Mouse (Mus musculus) limb, embryonic 10.5 days (tissue): ENCODE results near the gene Ncapd2. TPM values are rescaled to one million over a fixed set of nuclear protein-coding genes. Genes with fewer than 3 reads are reported as not detected.

Source experiments
- DNase-seq: peaks from one replicate; pipeline ENCODE4 v3.0.0-alpha.2; 2017; ENCODE audit warnings: low spot score
- H3K27ac ChIP-seq: fragments of 300-500 bp; sonication (generic); 2 replicates; pipeline ENCODE4 v1.5.1; 2016; ENCODE audit warnings: mild to moderate bottlenecking
- H3K27me3 ChIP-seq: fragments of 300-500 bp; sonication (generic); 2 replicates; pipeline ENCODE4 v1.6.1; 2016; ENCODE audit warnings: low read depth, mild to moderate bottlenecking; ENCODE audit not compliant: poor library complexity, severe bottlenecking
- H3K36me3 ChIP-seq: fragments of 300-500 bp; sonication (generic); 2 replicates; pipeline ENCODE4 v1.6.1; 2016; ENCODE audit warnings: mild to moderate bottlenecking, moderate library complexity
- H3K4me1 ChIP-seq: fragments of 300-500 bp; sonication (generic); 2 replicates; pipeline ENCODE4 v1.6.1; 2016
- H3K4me3 ChIP-seq: fragments of 300-500 bp; sonication (generic); 2 replicates; pipeline ENCODE4 v1.5.1; 2016; ENCODE audit warnings: mild to moderate bottlenecking, moderate library complexity
- H3K9me3 ChIP-seq: fragments of 300-500 bp; sonication (generic); replicated peaks from 2 replicates; pipeline ENCODE4 v1.6.1; 2016; ENCODE audit warnings: mild to moderate bottlenecking
- WGBS: fragments of 180-500 bp; shearing (Covaris S2); methylation state at CpG from one replicate; pipeline ENCODE4 v1.1.7; 2016; 5-methylcytosine and 5-hydroxymethylcytosine counted together
- polyA plus RNA-seq: library from polyadenylated mRNA; unstranded; fragments of >200 nt; fragmentation: Nextera tagmentation; extraction: Ambion mirVana; gene quantifications from 2 replicates; pipeline ENCODE4 v1.2.1, GENCODE M21; 2016

Gene Ncapd2
- polyA plus RNA-seq, 1 experiment from 2014 or later: 285 TPM

DNA sequence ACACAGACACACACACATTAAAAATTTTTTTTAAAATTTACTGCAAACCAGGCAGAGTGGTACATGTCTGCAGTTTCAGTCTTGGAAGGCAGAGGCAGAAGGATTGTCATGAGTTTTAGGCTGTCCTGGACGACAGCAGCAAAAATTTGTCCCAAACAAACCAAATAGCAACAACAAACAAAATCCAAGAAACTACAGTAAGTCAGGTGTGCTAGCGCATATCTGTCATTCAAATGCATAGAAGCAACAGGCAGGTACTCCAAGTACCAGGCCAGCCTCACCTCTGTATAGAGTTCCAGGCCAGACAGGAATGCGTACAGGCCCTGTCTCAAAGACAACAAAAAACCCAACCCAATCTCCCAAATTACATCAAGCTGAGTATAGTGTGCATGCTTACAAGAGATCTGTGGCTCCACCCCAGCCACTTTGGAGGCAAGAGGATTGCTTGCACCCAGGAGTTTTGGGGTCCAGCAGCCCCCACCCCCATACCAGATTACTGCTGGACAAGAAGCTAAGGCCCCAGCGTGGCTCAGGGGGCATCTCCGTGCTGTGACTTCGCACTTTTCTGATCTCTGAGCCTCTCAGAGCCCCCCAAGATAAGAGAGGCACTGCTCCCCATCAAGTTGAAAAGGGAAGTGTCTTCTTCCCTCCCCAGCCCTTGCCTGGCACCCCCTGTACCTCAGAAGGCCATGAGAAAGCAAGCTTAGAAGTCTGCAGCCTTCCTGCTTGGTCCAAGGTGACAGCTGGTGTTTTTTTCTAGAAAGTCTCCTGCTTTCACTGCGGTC is 31.5 kb downstream of the Ncapd2 start:
- no peaks in the 10 kb centered on the region for H3K27me3 ChIP-seq
- DNase-seq: no peak
- H3K27ac ChIP-seq: no peak overlapping the region
- WGBS: 88% methylated on average over 7 of the region's 7 CpGs
- peaks cover 29% of the 10 kb centered on the region for H3K4me1 ChIP-seq
- peaks cover 95% of the 10 kb centered on the region for H3K36me3 ChIP-seq
- no peaks in the 10 kb centered on the region for H3K9me3 ChIP-seq
- no peak overlapping the region for H3K4me3 ChIP-seq

DNA sequence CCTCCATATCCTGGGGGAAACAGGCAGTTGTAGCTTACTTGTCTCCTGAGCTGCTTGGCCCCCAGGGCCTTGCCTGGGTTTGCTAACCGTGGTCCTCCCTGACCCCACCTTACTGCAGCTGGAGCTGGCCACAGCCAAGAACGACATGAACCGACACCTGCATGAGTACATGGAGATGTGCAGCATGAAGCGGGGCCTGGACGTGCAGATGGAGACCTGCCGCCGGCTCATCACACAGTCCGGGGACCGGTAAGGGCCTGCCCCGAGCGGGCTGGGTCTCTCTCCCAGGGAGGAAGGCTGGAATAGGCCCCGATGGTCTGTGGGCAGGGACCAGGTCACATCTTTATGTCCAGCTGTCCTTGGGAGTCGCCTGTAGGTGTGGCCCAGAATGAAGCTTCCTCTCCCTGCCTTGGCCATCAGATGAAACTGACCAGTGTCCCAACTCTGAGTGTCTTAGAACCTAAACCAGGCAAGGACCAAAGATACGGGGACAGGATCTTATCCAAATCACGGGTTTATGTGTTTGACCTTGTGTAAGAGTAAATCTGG is 32.5 kb downstream of the Ncapd2 start:
- H3K36me3 ChIP-seq: peaks cover 90% of the 10 kb centered on the region
- no peak overlapping the region for H3K27ac ChIP-seq
- WGBS: 93% methylated on average over 15 of the region's 15 CpGs
- no peaks in the 10 kb centered on the region for H3K27me3 ChIP-seq
- DNase-seq: no peak
- no peak overlapping the region for H3K4me3 ChIP-seq
- H3K4me1 ChIP-seq: peaks cover 27% of the 10 kb centered on the region
- no peaks in the 10 kb centered on the region for H3K9me3 ChIP-seq

DNA sequence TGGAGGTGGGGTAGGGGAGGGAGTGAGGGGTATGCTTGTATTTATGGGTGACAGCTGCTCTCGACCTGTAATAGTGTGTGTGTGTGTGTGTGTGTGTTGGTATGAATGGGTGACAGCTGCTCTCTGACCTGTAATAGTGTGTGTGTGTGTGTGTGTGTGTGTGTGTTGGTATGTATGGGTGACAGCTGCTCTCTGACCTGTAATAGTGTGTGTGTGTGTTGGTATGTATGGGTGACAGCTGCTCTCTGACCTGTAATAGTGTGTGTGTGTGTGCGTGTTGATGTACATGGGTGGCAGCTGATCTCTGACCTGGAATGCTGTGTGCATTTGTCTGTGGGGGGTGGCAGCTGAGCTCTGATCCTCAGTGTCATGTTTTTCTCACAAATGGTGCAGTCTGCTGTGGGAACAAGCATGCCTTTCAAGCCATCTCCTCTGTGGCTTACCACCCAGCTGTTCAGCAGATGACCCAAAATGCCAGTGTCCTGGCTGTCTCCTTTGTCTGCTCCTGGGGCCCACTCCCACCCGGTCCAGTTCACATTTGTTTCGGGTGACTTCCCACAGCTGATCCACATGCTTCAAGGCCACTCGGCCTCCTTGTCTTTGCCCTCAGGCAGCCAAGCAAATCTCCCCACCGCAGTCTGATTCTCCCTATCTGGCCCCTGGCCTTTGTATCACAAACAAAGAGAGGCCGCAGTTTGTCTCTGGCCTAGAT is 34.4 kb downstream of the Ncapd2 start:
- WGBS: 84% methylated on average over 7 of the region's 7 CpGs
- H3K4me1 ChIP-seq: peaks cover 13% of the 10 kb centered on the region
- no peak overlapping the region for H3K4me3 ChIP-seq
- no peak overlapping the region for H3K27ac ChIP-seq
- DNase-seq: no peak
- no peaks in the 10 kb centered on the region for H3K9me3 ChIP-seq
- H3K36me3 ChIP-seq: peaks cover 91% of the 10 kb centered on the region
- H3K27me3 ChIP-seq: no peaks in the 10 kb centered on the region

DNA sequence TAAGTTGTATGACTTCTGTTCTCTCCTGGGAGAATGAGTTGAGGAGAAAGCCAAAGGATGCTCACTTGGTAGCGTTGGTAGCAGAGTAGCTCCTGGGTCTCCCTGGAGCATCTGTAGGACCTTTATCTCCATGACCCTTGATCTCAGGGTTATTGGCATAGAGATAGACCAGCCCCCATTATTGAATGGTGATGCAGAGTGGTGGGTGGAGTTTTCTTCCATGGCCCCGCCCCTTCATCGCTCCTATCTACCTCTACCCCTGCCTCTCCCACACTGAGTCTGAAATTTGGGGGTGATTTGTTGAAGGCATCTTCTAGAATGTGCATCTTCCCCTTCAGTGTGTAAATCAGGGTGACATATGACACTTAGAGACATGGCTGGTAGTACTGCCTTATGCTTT is 35.0 kb downstream of the Ncapd2 start:
- Histone ChIP-seq H3K4me3 (no peak overlapping the region), H3K27ac (no peak overlapping the region), H3K9me3 (no peaks in the 10 kb centered on the region), H3K36me3 (peaks cover 91% of the 10 kb centered on the region), H3K27me3 (no peaks in the 10 kb centered on the region), H3K4me1 (peaks cover 11% of the 10 kb centered on the region; the same call in 1 of the 2 replicates)
- DNase-seq: no peak
- 85% methylated on average over 3 of the region's 3 CpGs for WGBS

DNA sequence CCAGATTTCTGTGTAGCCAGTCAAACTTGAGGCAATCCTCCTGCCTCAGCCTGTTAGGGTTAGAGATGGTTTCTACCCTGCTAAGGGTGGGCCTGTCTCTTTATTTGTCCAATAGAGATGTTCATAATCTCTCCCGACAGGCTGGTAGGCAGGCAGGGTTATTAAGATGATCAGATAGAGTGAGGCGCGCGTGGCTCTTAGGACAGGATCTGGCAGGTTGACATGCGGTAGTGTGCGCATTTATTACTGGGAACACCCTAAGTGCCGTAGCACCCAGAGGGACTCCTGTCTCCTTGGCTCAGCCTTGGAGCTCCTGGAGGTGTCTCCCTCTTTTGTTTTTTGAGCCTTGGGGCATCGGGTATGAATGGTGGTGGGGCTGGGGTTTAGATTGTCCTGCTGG is 36.2 kb downstream of the Ncapd2 start:
- Histone ChIP-seq H3K4me1 (no peaks in the 10 kb centered on the region), H3K9me3 (no peaks in the 10 kb centered on the region), H3K27me3 (no peaks in the 10 kb centered on the region), H3K4me3 (no peak overlapping the region), H3K27ac (no peak overlapping the region), H3K36me3 (peaks cover 91% of the 10 kb centered on the region)
- WGBS: 90% methylated on average over 8 of the region's 8 CpGs
- DNase-seq: no peak

DNA sequence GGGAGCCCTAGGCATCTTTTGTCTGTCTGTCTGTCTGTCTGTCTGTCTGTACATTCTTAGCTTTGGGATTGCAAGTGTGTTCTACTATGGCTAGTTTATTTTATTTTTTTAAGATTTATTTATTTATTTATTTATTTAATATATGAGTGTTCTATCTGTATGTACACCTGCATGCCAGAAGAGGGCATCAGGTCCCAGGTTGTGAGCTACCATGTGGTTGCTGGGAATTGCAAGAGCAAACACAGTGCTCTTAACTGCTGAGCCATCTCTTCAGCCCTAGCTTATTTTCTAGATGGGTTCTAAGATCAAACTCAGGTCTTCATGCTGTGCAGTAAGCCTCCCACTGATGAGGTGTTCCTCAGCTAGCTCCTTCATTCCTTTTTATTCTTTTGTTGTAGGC is 37.0 kb downstream of the Ncapd2 start:
- Histone ChIP-seq H3K4me3 (no peak overlapping the region), H3K4me1 (0 out of 2 replicates have a peak, but pooled peaks cover under 1% of the 10 kb centered on the region), H3K36me3 (peaks cover 89% of the 10 kb centered on the region), H3K27ac (no peak overlapping the region), H3K27me3 (no peaks in the 10 kb centered on the region), H3K9me3 (no peaks in the 10 kb centered on the region)
- no peak for DNase-seq

DNA sequence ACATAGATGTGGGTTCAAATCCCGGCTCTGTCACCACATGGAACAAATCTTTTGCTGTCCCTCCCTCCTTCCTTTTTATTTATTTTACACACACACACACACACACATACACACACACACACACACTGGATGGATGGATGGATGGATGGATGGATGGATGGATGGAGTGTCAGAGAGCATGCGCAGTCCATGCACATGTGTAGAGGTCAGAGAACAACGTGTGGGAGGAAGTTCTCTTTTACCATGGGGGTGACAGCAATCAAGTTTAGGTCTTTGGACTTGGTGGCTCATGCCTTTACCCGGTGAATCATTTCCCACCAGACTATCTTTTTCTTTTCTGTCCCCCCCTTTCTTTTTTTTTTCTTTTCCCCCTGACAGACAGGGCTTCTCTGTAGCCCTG is 37.8 kb downstream of the Ncapd2 start:
- Histone ChIP-seq H3K4me3 (no peak overlapping the region), H3K4me1 (peaks cover 9% of the 10 kb centered on the region), H3K27me3 (no peaks in the 10 kb centered on the region), H3K36me3 (peaks cover 89% of the 10 kb centered on the region), H3K27ac (no peak overlapping the region), H3K9me3 (no peaks in the 10 kb centered on the region)
- no peak for DNase-seq
- WGBS: 93% methylated on average over 4 of the region's 4 CpGs

DNA sequence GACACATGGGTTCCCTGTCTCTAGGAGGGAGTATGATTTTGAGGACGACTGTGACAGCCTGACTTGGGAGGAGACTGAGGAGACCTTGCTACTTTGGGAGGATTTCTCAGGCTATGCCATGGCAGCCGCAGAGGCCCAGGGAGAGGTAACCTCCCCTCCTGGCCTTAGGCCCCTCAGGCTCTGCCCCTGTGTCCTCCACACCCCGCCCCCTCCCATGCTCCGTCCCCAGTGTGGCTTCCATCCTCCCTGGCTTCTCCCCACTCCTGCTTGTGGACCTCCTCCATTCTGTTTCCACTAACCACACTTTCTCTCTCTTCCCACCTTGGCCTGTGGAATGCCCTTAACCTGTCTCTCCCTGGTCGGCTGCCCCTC is 38.5 kb downstream of the Ncapd2 start:
- no peak for DNase-seq
- 89% methylated on average over 5 of the region's 5 CpGs for WGBS
- Histone ChIP-seq H3K27ac (no peak overlapping the region), H3K4me1 (peaks cover 16% of the 10 kb centered on the region), H3K36me3 (peaks cover 91% of the 10 kb centered on the region), H3K4me3 (no peak overlapping the region), H3K27me3 (no peaks in the 10 kb centered on the region), H3K9me3 (no peaks in the 10 kb centered on the region)

DNA sequence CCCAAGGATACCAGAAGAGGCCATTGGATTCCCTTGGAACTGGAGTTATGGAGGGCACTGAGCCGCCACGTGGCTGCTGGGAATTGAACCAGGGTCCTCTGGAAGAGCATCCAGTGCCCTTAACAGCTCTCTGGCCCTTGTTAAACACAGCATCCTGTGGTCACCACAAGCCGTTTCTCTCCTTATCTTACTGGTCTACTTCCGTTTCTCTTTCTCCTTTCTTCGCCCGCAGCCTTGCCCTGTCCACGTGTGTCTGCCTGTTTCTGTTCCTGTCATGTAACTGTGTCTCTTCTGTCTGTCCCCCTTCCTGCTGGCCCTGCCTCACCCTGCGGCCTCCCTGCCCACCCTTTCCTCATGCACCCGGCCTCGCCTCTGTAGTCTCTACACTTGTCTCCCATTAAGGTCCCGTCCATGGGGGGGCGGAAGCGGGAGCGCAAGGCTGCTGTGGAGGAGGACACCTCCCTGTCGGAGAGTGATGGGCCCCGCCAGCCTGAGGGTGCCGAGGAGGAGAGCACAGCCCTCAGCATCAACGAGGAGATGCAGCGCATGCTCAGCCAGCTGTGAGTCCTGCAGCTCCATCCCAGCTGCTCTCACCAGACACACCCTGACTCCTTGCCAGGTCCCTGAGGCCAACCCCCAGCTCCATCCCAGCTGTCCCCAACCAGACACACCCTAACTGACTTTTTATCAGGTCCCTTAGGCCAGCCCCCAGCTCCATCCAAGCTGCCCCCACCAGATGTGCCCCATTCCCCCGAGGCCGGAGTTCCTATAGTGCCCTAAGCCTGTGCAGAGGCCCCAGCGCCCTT is 39.1 kb downstream of the Ncapd2 start:
- Histone ChIP-seq H3K4me1 (peaks cover 22% of the 10 kb centered on the region), H3K27ac (no peak overlapping the region), H3K36me3 (peaks cover 89% of the 10 kb centered on the region), H3K9me3 (no peaks in the 10 kb centered on the region), H3K27me3 (no peaks in the 10 kb centered on the region), H3K4me3 (no peak overlapping the region)
- 88% methylated on average over 22 of the region's 22 CpGs for WGBS
- no peak for DNase-seq

DNA sequence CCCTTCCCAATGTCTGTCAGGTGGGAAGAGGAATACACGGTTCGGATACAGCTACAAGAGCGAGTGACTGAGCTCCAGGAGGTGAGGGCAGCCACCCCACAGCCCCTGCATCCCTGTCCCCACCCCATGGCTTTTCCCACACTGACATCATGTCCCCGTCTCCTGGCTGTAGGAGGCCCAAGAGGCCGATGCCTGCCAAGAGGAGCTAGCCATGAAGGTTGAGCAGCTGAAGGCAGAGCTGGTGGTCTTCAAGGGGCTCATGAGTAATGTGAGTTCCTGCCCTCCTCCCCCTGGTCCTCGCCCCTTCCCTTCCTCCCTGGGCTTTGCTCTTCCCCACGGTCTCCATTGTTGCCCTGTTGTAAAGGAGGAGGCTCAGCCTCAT is 41.9 kb downstream of the Ncapd2 start:
- no peak overlapping the region for H3K4me3 ChIP-seq
- no peaks in the 10 kb centered on the region for H3K27me3 ChIP-seq
- peaks cover 71% of the 10 kb centered on the region for H3K36me3 ChIP-seq
- WGBS: 70% methylated on average over 7 of the region's 7 CpGs
- peak overlapping the region; percentile 64 for H3K27ac ChIP-seq
- peaks cover 48% of the 10 kb centered on the region for H3K4me1 ChIP-seq
- no peak for DNase-seq
- H3K9me3 ChIP-seq: no peaks in the 10 kb centered on the region

DNA sequence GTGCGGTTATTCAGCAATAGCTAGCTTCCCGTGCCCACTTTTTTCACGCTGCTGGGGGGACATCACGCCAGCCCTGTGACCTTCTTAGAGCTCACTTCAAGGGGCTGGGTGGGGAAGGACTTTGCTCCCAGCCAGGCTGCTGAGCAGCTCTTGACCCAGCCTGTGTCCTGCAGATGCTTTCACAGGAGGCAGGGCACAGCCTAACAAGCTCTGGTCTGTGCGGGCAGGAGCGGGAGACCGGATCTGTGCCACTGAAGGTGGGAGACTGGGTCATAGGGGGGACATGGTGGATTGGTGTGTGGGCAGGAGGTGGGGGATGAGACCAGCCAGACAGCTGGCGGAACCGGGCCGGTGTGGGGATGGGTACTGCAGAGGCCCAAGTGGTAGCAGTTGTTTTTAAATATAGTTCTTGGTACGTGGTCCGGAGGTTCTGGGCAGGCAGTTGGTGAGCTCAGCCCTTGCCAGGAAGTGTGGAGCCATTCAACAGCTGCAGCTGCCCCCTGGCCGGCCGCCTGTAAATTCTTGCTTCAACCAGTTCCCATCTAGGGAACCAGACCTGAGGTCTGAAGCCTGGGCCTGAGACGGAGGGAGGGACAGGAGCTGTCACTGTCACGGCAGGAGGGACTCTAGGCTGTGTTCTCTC is 42.5 kb downstream of the Ncapd2 start:
- Histone ChIP-seq H3K27me3 (no peaks in the 10 kb centered on the region), H3K4me1 (peaks cover 54% of the 10 kb centered on the region), H3K36me3 (peaks cover 75% of the 10 kb centered on the region), H3K4me3 (peak overlapping the region; percentile 10; the same call in 1 of the 2 replicates), H3K27ac (peak overlapping the region; percentile 64), H3K9me3 (no peaks in the 10 kb centered on the region)
- no peak for DNase-seq
- 81% methylated on average over 16 of the region's 16 CpGs for WGBS

DNA sequence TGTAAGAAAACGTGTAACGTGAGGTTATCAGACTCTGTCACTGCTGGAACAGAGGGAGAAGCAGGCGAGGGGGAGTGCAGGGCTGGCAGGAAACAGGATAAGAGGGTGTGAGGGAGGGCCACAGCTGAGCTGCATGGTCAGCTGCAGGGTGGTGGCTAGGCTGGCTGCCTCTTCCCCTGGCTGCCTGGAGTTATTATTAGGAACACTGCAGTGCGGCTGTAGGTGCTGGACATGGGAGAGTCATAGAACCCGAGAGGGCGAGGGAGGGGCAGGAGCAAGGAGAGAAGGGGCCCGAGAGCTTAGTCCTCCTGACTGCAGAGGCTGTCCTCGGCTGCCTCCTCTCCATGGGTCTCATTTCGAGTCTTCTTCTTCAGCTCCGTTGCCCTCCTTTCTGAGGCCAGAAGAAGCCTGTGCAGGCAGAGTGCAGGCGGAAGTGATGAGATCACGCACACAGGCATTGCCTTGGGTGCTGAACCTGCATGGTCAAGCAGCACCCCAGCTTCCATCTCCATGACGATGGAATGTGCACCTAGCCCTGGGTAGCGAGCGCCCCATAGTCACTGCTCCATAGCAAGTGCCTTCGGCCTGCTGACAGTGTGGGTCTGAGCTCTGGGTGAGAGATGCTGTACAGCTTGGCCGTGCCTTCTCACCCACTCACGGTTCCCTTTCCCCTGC is 43.1 kb downstream of the Ncapd2 start:
- no peaks in the 10 kb centered on the region for H3K27me3 ChIP-seq
- no peak overlapping the region; the same call in 1 of the 2 replicates for H3K4me3 ChIP-seq
- H3K27ac ChIP-seq: peak overlapping the region; percentile 64; the same call in 1 of the 2 replicates
- peaks cover 75% of the 10 kb centered on the region for H3K36me3 ChIP-seq
- no peaks in the 10 kb centered on the region for H3K9me3 ChIP-seq
- DNase-seq: no peak
- WGBS: 81% methylated on average over 18 of the region's 18 CpGs
- H3K4me1 ChIP-seq: peaks cover 57% of the 10 kb centered on the region
